Mouse (Mus musculus) kidney, adult 2 months (tissue): ENCODE results near the gene Zfp940. TPM values are rescaled to one million over a fixed set of nuclear protein-coding genes. Genes with fewer than 3 reads are reported as not detected.

Experiments
- DNase-seq: peaks from one replicate; pipeline ENCODE4 v3.0.0; 2021
- H3K27ac ChIP-seq: fragments of 200-500 bp; 2 replicates; pipeline ENCODE4 v1.5.1; 2012; ENCODE audit warnings: low read depth, low read length, control low read depth, inconsistent platforms; ENCODE audit not compliant: insufficient read depth
- H3K27me3 ChIP-seq: fragments of 200-500 bp; replicated peaks from 2 replicates; pipeline ENCODE4 v1.6.1; 2012; ENCODE audit warnings: mild to moderate bottlenecking, moderate library complexity, low read length, inconsistent platforms; ENCODE audit not compliant: control insufficient read depth, insufficient read depth
- H3K36me3 ChIP-seq: fragments of 200-500 bp; 2 replicates; pipeline ENCODE4 v1.6.1; 2012; ENCODE audit warnings: mild to moderate bottlenecking, moderate library complexity, low read length, inconsistent platforms; ENCODE audit not compliant: control insufficient read depth, insufficient read depth
- H3K4me1 ChIP-seq: fragments of 200-500 bp; 2 replicates; pipeline ENCODE4 v1.6.1; 2011; ENCODE audit warnings: low read length; ENCODE audit not compliant: control insufficient read depth, insufficient read depth
- H3K4me3 ChIP-seq: fragments of 200-500 bp; 2 replicates; pipeline ENCODE4 v1.5.1; 2011; ENCODE audit warnings: mild to moderate bottlenecking, low read depth, low read length, control low read depth; ENCODE audit not compliant: insufficient read depth
- CTCF ChIP-seq: fragments of 200-500 bp; conservative IDR thresholded peaks from 2 replicates; pipeline ENCODE4 v1.5.1; 2011; ENCODE audit warnings: low read depth, mild to moderate bottlenecking, control low read depth, low read length, moderate library complexity, mixed read lengths; ENCODE audit not compliant: insufficient read depth, insufficient read length
- POLR2A ChIP-seq: fragments of 200-500 bp; IDR thresholded peaks from one replicate; pipeline ENCODE4 v1.6.1; 2011; ENCODE audit warnings: low read depth, low read length, control low read depth
- WGBS: fragments of 180-500 bp; shearing (Covaris S2); methylation state at CpG from one replicate; pipeline ENCODE4 v1.1.7; 2018; 5-methylcytosine and 5-hydroxymethylcytosine counted together
- polyA plus RNA-seq: library from polyadenylated mRNA; depleted of rRNA; stranded (reverse); fragments of >200 nt; gene quantifications from 2 replicates; pipeline ENCODE4 v1.2.3, GENCODE M21; 2012

Zfp940 gene
- polyA plus RNA-seq, 1 experiment: 0.61 TPM

GRCm38 (mm10) chr7:29874256-29874655 lies 20.8 kb upstream of the Zfp940 start:
- Histone ChIP-seq H3K4me1 (no peaks in the 10 kb centered on the region), H3K27ac (no peak overlapping the region), H3K36me3 (peaks cover 19% of the 10 kb centered on the region), H3K27me3 (no peaks in the 10 kb centered on the region), H3K4me3 (no peak overlapping the region)
- TF ChIP-seq POLR2A (no peak), CTCF (no peak)
- 96% methylated on average over 10 of the region's 10 CpGs for WGBS
- DNase-seq: no peak

- no peak overlapping the region for H3K27ac ChIP-seq
- 0 out of 2 replicates have a peak, but pooled peaks have one; percentile 19 for TF ChIP-seq CTCF
- TF ChIP-seq POLR2A: no peak
- H3K4me3 ChIP-seq: no peak overlapping the region
- 92% methylated on average over 7 of the region's 7 CpGs for WGBS
- H3K36me3 ChIP-seq: no peaks in the 10 kb centered on the region; the same call in 1 of the 2 replicates
- H3K4me1 ChIP-seq: peaks cover 5% of the 10 kb centered on the region; the same call in 1 of the 2 replicates
- DNase-seq: no peak
- no peaks in the 10 kb centered on the region for H3K27me3 ChIP-seq
Measured at GRCm38 (mm10) chr7:29861660-29862059, 8.2 kb upstream of the Zfp940 start.

- Histone ChIP-seq H3K4me1 (peaks cover 5% of the 10 kb centered on the region; the same call in 1 of the 2 replicates), H3K36me3 (no peaks in the 10 kb centered on the region), H3K27ac (no peak within 1 kb of the TSS), H3K4me3 (peak within 1 kb of the TSS; percentile 96), H3K27me3 (no peaks in the 10 kb centered on the region)
- WGBS: 3% methylated on average over 32 of the region's 32 CpGs
- DNase-seq: peak; percentile 95
- TF ChIP-seq CTCF: no peak
- TF ChIP-seq POLR2A: no peak
Measured at GRCm38 (mm10) chr7:29859532-29860517, 6.4 kb upstream of the Zfp940 start, which contains the start of gene Zfp420. TSS of gene Zfp420 (plus strand) at chr7:29859979.

- no peak overlapping the region for H3K27ac ChIP-seq
- H3K4me3 ChIP-seq: peak overlapping the region; percentile 73; the same call in 1 of the 2 replicates
- TF ChIP-seq POLR2A: no peak
- TF ChIP-seq CTCF: no peak
- no peak for DNase-seq
- WGBS: 52% methylated on average over 9 of the region's 9 CpGs
- no peaks in the 10 kb centered on the region for H3K4me1 ChIP-seq
- no peaks in the 10 kb centered on the region for H3K36me3 ChIP-seq
- H3K27me3 ChIP-seq: no peaks in the 10 kb centered on the region
Measured at GRCm38 (mm10) chr7:29852831-29853218, 644 bp downstream of the Zfp940 start.

GRCm38 (mm10) chr7:29844616-29845015 lies 8.9 kb downstream of the Zfp940 start:
- H3K27me3 ChIP-seq: no peaks in the 10 kb centered on the region
- no peak for TF ChIP-seq CTCF
- TF ChIP-seq POLR2A: no peak
- H3K27ac ChIP-seq: no peak overlapping the region
- no peak for DNase-seq
- H3K4me3 ChIP-seq: no peak overlapping the region
- 90% methylated on average over 5 of the region's 5 CpGs for WGBS
- H3K4me1 ChIP-seq: peaks cover 8% of the 10 kb centered on the region; the same call in 1 of the 2 replicates
- H3K36me3 ChIP-seq: 0 out of 2 replicates have a peak, but pooled peaks cover 3% of the 10 kb centered on the region

GRCm38 (mm10) chr7:29842105-29842504 lies 11.4 kb downstream of the Zfp940 start:
- Histone ChIP-seq H3K27me3 (no peaks in the 10 kb centered on the region), H3K4me3 (no peak overlapping the region), H3K4me1 (peaks cover 8% of the 10 kb centered on the region; the same call in 1 of the 2 replicates), H3K36me3 (0 out of 2 replicates have a peak, but pooled peaks cover 3% of the 10 kb centered on the region), H3K27ac (peak overlapping the region; percentile 84; the same call in 1 of the 2 replicates)
- TF ChIP-seq CTCF (no peak), POLR2A (no peak)
- peak; percentile 56 for DNase-seq
- WGBS: 37% methylated on average over 1 of the region's 1 CpGs

- Histone ChIP-seq H3K4me1 (peaks cover 8% of the 10 kb centered on the region; the same call in 1 of the 2 replicates), H3K36me3 (no peaks in the 10 kb centered on the region), H3K4me3 (no peak overlapping the region), H3K27me3 (no peaks in the 10 kb centered on the region), H3K27ac (no peak overlapping the region)
- WGBS: 87% methylated on average over 3 of the region's 3 CpGs
- no peak for DNase-seq
- TF ChIP-seq POLR2A: no peak
- TF ChIP-seq CTCF: no peak
Measured at GRCm38 (mm10) chr7:29839256-29839655, 14.2 kb downstream of the Zfp940 start.
